Mouse (Mus musculus) liver, adult 2 months (tissue): ENCODE results near the gene Ddx5.
"Not testable (repeated sequence)": the region's sequence is repeated elsewhere in the genome, so short reads cannot be mapped to it uniquely, and the experiment has no call there.

ENCODE experiments used
- CTCF ChIP-seq: fragments of 200-500 bp; IDR thresholded peaks from 2 replicates; pipeline ENCODE4 v1.5.1; 2011; ENCODE audit warnings: low read depth, low read length, control low read depth
- POLR2A ChIP-seq: fragments of 200-500 bp; IDR thresholded peaks from 2 replicates; pipeline ENCODE4 v1.6.1; 2011; ENCODE audit warnings: low read length, control low read depth; ENCODE audit not compliant: insufficient read depth; ENCODE audit errors: extremely low read depth

- not testable (repeated sequence) for TF ChIP-seq CTCF, POLR2A
Measured at GRCm38 (mm10) chr11:106807442-106807841, 18.5 kb upstream of the Ddx5 start.
